Mouse (Mus musculus): ENCODE data around the gene Fxyd2.

The Fxyd2 gene

DNA sequence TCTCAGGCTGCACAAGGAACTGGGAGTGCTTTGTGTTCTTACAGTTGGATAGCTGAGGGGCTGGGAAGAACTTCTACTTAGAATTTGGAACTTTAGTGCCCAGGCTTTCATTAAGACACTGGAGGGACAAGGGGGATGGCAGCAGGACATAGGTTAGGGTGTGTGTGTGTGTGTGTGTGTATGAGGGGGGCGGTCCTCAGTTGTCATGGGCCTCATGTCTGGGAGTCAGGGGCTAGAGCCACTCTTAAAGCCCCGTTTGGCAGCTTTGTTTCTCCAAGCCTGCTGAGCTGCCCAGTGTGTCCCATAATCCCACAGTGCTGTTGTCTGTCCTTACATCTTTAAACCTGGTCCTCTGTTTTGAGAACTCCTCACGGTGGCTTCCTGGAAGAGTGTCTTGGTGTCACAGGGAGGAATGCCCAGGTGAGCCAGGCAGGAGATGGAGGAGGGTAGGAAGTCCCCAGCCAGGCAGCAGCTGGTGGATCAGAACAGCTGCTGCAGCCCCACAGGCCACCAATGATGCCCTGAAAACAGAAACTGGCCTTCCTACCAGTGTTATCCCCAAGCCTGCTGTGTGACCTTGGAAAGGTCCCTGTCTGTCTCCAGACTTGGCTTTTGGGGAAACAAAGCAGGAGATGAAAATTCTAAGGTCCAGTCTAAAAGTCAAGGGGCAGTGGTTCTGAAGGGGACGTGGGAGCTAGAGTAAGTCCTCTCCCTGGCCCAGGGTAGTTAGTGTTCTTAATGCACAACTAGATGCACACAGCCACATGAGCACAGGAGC is 13.4 kb downstream of the Fxyd2 start:
- in situ Hi-C loops (cut with MboI; ENCODE audit: low pct_unique_long_range_greater_than_20kb in 1 of 2, low sequenced_read_pairs in 2 of 2, unreplicated experiment in 1 of 2), result loop anchor here (5.0 kb wide), 1 partner anchor 111 kb away; no protein-coding TSS in a partner anchor

DNA sequence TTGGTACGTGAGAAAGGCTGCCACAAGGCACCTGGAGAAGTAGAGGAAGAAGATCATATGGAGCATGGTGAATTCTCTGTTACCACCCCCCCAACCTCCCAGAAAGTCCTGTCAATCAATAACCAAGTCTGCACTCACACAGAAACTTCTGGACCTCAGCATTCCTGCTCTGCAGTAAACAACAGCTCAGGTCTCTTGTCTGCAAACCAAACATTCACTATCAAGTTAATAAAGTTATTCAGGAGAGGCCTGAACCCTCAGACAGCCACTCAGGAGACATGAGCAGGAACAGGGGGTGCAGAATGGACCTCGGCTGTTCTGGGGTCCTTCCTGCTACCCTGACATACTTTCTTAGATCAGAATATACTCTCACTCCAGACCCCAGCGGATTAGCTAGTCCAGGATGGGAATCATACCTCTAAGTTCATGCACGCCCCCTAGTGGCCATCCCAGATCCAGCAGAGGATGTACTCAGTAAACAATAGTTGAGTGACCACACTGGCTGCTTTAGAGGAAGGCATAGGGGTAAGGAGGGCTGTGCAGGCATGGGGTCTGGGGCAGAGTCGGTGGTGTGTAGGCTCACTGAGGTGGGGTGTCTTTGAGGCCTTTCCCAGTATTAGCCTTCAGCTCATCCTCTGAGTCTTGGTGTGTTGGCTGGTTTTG is 14.1 kb downstream of the Fxyd2 start:
- in situ Hi-C loops (cut with MboI; ENCODE audit: low pct_unique_long_range_greater_than_20kb in 1 of 2, low sequenced_read_pairs in 2 of 2, unreplicated experiment in 1 of 2), result loop anchor here (5.0 kb wide), 1 partner anchor 111 kb away; no protein-coding TSS in a partner anchor

DNA sequence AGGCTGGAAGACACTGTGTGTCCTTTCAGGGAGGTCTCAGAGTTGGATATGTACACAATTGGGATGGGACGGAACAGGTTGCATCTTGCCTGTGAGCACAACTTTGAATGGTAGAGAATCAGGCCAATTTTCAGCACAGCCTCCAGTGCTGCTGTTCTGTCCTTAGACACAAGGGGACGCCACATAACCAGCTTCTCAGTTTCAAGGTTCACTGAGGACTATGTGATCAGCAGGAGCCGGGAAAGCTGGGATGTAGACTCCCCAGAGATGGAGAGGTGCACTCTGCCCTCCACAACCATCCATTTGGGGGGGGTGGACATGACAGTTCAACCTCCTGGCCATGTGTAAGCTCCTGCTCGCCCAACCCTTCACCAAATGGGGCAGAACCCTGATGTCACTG is 16.4 kb downstream of the Fxyd2 start:
- in situ Hi-C loops (cut with MboI; ENCODE audit: low pct_unique_long_range_greater_than_20kb in 1 of 2, low sequenced_read_pairs in 2 of 2, unreplicated experiment in 1 of 2), result loop anchor here in 1 of 2 experiments (5.0 kb wide), 1 partner anchor 194 kb away; no protein-coding TSS in a partner anchor

DNA sequence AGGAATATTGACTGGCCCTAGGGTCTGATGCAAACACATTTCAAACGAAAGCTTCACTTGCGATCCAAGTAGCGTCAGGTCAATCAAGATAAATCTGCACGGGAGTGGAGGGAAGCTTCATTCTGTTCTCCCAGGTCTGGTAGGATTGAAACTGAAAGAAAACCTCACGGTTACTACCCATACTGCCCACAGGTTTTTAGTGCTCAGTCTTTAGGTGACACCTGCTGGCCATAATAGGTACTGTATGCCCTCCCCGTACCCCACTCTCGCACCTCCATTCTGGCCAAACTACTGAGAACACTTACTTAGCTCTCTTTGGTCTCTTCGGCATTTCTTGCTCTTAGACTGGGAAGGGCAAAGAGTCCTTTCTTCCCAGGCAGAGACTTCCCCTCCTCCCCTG is 17.8 kb downstream of the Fxyd2 start:
- in situ Hi-C loops (cut with MboI; ENCODE audit: low pct_unique_long_range_greater_than_20kb in 1 of 2, low sequenced_read_pairs in 2 of 2, unreplicated experiment in 1 of 2), result loop anchor here in 1 of 2 experiments (5.0 kb wide), 1 partner anchor 195 kb away; no protein-coding TSS in a partner anchor

DNA sequence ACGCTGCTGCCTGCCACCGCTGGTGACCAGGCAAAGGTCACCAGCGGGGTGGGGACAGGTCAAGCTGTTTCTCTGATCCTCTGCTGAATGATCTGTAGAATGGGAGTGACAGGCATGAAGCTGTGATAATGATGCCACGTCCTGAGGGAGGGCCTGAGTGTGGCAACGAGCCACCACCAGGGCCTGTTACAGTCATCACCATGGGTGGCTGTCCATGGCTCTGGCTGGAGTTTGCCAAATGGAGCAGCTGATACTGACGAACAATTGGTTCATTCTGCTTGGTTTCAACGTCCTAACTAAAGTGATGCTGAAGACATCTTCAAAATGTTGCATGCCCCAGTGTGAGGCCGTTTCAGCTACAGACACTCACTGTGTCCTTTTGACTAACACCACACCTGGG is 18.8 kb downstream of the Fxyd2 start:
- in situ Hi-C loops (cut with MboI; ENCODE audit: low pct_unique_long_range_greater_than_20kb in 1 of 2, low sequenced_read_pairs in 2 of 2, unreplicated experiment in 1 of 2), result loop anchor here in 1 of 2 experiments (5.0 kb wide), 1 partner anchor 196 kb away; no protein-coding TSS in a partner anchor

DNA sequence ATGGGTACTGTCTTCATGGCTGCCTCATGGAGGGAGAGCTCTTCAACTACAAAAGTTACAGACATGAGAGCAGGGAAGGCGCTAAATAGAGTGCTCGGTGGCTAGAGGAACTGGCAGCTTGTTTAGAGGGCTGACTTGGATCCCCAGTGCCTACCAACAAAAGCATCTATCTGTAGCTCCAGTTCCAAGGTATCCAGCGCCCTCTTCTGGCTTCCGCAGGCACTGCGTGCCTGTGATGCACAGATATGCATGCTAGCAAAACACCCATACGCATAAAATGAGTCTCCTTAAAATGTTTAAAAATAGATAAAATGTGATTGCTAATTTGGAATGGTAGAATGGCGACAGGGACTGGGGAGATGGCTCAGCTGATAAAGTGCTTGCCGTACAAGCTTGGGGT is 21.7 kb downstream of the Fxyd2 start:
- in situ Hi-C loops (cut with MboI; ENCODE audit: low pct_unique_long_range_greater_than_20kb in 1 of 2, low sequenced_read_pairs in 2 of 2, unreplicated experiment in 1 of 2), result no loop called here

DNA sequence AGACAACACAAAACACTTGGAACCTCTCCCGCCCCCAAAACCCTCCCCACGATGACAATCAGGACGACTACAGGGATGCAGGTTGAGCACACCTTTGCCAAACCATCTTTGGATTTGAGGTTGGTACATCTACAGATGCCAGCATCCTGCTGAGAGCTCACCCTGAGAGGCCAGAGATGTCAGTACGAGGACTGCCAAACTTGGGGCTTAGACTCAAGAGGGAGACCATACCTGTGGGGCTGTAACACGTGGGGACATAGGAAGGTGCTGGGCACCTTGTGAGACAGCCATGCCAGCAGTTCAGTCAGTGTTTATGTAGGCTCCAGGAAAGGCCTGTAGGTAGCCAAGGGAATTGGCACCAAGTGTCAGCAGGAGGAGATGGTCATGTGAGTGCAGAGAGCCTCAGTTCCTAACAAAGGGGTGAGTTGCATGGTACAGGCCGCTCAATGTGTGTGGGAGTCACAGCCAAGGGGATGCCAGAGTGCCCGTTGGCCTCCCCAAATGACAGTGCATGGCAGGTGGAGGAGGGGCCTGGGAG is 23.4 kb downstream of the Fxyd2 start:
- in situ Hi-C loops (cut with MboI; ENCODE audit: low pct_unique_long_range_greater_than_20kb in 1 of 2, low sequenced_read_pairs in 2 of 2, unreplicated experiment in 1 of 2), result no loop called here

DNA sequence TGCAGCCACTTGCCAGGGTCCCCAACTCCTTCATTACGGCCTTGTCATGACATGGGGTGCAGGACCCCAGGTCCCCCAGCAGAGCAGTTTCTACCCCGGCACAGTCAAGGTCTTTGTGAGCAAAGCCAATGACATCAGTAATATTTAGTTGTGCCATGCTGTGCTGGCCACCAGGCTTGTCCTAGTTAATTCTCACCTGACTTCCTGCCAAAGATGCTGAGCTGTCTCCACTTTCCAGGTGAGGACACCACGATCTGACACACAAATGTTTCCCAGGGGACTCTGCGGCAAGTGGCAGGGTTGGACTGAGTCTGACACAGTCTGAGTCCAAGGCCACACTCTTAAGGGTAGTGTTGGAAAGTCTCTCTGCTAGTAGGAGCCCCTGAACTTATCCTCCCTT is 27.0 kb downstream of the Fxyd2 start, which contains the start of gene Dscaml1:
Gene Dscaml1, plus strand, starts transcription at position 173 of the 400 bp plus-strand sequence.
- in situ Hi-C loops (cut with MboI; ENCODE audit: low pct_unique_long_range_greater_than_20kb in 1 of 2, low sequenced_read_pairs in 2 of 2, unreplicated experiment in 1 of 2), result no loop called here

DNA sequence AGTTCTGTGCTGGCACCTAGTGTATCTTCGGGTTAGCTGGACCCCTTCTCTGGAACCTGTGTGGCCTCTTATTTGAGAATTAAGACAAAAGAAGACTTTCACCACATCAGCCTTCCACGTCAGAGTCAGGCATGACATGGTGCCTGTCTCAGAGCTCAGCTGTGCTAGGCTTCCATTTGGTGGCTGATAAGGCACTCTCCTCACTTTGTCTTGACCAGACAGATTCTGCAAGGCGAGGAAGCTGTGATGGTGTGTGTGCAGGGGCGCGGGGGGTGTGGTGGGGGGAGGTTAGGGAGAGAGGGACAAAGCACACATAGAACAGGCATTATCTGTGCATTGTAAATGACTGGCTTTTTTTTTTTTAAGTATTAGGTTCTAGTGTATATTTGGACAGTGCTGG is 29.9 kb downstream of the Fxyd2 start:
- in situ Hi-C loops (cut with MboI; ENCODE audit: low pct_unique_long_range_greater_than_20kb in 1 of 2, low sequenced_read_pairs in 2 of 2, unreplicated experiment in 1 of 2), result no loop called here

DNA sequence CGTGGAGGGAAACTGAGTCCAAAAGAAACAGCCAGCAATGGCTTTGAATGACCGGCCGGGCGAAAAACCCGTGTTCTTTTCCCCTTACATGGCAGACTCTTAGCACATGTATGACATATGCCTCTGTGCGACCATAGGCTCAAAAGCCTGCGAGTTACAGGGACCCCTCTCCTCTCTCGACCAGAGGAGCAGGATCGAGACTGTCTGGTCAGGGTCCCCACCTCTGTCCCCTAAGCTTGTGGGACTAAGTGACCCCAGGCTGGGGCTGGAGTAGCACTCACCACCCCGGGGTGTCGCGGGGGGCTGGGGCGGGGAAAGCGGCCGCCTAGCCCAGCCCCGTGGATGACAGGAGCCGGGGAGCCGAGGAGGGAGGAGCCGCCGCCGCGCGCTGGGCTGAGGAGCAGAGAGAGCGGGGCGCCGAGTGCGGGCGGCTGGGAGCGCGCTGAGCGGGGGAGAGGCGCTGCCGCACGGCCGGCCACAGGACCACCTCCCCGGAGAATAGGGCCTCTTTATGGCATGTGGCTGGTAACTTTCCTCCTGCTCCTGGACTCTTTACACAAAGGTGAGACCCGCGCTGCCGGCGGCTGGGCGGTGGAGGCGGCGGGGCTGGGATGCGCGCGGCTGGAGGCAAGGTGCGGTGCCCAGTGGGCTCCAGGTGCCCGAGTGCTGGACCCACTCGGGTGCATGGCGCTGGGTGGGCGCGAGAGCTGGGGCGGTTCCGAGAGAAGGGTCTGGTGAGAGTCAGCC is 30.7 kb downstream of the Fxyd2 start:
- in situ Hi-C loops (cut with MboI; ENCODE audit: low pct_unique_long_range_greater_than_20kb in 1 of 2, low sequenced_read_pairs in 2 of 2, unreplicated experiment in 1 of 2), result no loop called here

DNA sequence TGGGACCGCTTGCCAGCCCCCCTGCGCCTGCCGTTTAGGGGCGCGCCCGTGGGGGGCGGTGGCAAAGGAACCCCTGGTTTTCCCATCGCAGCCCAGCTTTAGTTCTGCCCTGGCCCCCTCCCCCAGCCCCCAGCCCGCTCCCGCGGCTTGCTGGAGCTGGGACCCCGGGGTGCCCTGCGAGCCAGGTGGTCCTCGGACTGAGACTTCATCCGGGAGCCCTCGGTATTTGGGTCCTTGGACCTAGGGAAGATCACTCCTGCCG is 31.2 kb downstream of the Fxyd2 start:
- in situ Hi-C loops (cut with MboI; ENCODE audit: low pct_unique_long_range_greater_than_20kb in 1 of 2, low sequenced_read_pairs in 2 of 2, unreplicated experiment in 1 of 2), result no loop called here

DNA sequence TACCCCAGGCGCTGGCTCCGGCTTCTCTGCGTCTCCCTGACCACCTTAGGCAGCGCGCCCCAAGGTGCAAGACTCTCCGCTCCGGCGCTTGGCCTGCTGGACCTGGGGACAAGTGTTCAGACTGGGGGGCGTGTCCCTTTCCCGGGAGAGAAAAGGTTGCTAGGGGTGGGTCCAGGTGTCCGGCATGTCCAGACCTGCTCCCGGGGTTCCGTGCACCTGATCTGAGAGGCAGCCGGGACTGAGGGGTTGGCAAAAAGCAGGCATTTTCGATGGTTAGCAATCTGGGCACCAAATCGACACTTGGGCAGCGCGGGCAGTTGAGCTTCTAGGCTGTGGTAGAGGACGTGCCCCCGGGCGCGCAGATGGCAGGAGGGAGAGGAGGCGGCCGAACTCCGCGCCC is 31.7 kb downstream of the Fxyd2 start:
- in situ Hi-C loops (cut with MboI; ENCODE audit: low pct_unique_long_range_greater_than_20kb in 1 of 2, low sequenced_read_pairs in 2 of 2, unreplicated experiment in 1 of 2), result no loop called here

DNA sequence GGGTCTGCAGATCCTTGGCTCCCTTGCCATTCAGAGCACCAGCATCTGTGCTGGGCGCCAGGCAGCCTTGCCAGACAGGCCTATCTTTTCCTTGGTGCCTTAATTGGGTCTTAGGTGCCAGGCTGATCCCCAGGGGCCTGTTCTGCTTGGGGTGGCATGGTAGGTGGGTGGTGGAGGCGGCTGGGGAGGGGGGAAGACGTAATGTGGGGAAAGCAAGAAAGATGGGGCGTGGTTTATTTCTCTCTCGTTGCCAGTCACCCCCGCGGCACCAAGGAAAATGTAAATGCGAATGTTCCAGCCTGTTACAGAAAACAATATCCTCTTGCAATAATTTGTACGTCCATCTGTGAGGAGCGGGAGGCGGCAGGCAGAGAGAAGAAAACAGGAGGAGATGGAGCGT is 33.2 kb downstream of the Fxyd2 start:
- in situ Hi-C loops (cut with MboI; ENCODE audit: low pct_unique_long_range_greater_than_20kb in 1 of 2, low sequenced_read_pairs in 2 of 2, unreplicated experiment in 1 of 2), result no loop called here

DNA sequence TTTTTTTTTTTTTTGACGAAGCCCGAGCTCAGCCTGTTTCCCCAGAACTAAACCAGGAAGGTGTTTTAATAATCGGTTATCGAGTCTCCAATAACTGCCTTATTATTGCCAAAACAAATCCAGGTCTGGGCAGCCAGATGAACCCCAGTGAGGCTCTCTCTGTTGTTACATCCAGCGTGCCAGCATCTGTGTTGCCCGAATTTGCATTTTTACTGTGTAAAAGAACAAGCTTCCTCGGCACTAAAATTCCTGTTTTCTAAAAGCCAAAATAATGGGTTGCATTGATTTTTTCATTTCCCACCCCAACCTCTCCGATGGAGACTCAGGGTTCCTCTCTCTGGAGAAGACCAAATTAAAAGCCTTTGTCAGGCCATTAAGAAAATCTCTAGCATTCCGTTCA is 33.6 kb downstream of the Fxyd2 start:
- in situ Hi-C loops (cut with MboI; ENCODE audit: low pct_unique_long_range_greater_than_20kb in 1 of 2, low sequenced_read_pairs in 2 of 2, unreplicated experiment in 1 of 2), result no loop called here

DNA sequence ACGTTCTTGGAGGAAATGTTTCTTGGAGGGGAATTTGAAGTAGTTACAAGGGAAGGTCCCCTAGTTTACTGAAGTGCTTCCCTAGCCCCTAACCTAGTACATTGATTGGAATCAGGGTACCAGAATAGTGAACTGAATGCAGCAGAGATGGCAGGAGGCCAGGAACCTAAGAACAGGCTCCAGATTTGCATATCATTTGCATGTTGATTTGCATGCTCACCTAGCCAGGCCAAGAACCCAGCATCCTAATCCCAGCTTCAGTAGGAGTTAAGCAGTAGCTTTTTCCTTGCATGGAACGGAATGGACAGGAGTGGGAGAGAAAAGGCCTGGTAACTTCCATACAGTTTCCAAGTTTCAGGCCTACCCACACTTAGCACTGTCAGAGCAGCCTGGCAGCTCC is 34.7 kb downstream of the Fxyd2 start:
- in situ Hi-C loops (cut with MboI; ENCODE audit: low pct_unique_long_range_greater_than_20kb in 1 of 2, low sequenced_read_pairs in 2 of 2, unreplicated experiment in 1 of 2), result no loop called here

DNA sequence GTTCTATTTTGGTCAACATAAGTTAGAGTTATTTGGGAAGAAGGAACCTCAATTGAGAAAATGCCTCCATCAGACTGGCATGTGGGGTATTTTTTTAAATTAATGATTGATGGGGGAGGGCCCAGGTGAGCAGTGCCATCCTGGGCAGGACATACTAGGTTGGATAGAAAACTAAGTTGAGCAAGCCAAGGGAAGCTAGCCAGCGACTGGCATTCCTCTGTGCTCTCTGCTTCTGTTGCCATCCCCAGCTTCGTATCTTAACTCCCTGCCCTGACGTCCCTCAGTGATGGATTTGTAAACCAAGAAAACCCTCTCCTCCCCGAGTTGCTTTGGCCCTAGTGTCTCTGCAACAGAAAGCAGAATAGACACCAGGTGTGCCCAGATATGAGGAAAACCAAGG is 39.6 kb downstream of the Fxyd2 start:
- in situ Hi-C loops (cut with MboI; ENCODE audit: low pct_unique_long_range_greater_than_20kb in 1 of 2, low sequenced_read_pairs in 2 of 2, unreplicated experiment in 1 of 2), result no loop called here

DNA sequence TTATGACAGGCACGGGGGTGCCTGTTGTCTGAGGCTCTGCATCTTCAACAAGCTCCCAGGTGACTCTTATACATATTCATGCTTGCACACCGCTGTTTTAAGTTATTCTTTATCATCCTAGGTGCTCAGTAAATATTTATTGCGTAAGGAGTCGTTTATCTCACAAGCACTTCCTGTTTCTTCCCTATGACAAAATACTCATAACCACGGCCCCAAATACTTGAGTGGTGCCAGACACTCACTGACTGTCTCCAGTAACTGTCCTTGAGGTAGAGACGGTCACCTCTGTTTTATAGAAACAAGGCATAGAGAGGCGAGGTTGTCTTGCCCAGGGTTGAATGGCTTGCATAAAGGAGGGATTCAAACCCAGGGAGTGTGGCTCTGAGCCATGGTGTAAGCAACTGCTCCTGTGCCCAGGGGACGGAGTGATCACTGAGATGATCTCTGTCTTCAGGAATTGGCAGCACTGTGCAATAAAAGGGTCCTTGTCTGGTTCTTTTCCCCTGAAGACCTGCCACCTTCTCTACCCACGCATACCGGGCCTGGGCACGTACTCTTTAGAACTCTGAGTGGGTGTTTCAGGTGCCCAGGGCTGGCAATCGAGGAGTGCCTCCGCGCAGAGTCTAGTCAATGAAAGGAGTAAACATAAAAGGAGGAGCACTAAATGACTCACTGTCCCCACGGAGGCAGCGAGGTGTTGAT is 40.8 kb downstream of the Fxyd2 start:
- in situ Hi-C loops (cut with MboI; ENCODE audit: low pct_unique_long_range_greater_than_20kb in 1 of 2, low sequenced_read_pairs in 2 of 2, unreplicated experiment in 1 of 2), result no loop called here

DNA sequence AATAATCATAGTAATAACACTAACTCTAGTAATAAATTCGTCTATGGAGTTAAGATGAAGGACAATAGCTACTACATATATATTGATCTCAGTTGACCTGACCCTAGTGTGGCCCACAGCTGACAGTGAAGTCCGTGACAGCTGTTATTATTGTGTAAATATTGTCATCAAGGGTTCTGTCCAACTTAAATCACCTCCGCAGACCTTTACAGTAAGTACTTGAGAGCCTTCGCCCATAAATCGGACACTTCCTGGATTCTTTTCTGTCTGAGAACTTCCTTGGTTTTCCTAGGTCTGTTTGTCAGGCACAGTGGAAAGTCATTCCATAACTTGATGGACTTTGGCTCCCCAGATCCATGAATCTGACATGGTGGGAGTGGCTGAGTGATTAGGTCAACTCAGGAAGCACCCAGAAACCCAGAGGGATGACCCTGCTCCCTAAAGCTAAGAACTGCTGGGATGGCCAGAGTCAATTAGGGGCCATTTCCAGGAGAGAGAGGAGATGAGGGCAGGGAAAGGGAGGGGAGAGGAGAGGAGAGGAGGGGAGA is 44.9 kb downstream of the Fxyd2 start:
- in situ Hi-C loops (cut with MboI; ENCODE audit: low pct_unique_long_range_greater_than_20kb in 1 of 2, low sequenced_read_pairs in 2 of 2, unreplicated experiment in 1 of 2), result no loop called here

Measured in mouse embryonic stem cell (cell line).